Mouse (Mus musculus) Patski (cell line): ENCODE data around the gene Srpk2. TPM values are rescaled to one million over a fixed set of nuclear protein-coding genes. Genes with fewer than 3 reads are reported as not detected.

Experiments used
- ATAC-seq: fragments of 100-300 bp; one replicate; pipeline ENCODE4 v1.8.0; 2021
- CTCF ChIA-PET: fragments of 350-600 bp; sonication (Branson Sonifier 250); formaldehyde crosslinking; loops from one replicate; lab custom pipeline; 2022; ENCODE audit warnings: inconsistent platforms; lab: Charles Lee
- POLR2A ChIA-PET: fragments of 350-600 bp; sonication (Branson Sonifier 250); formaldehyde crosslinking; loops from one replicate; lab custom pipeline; 2022; ENCODE audit warnings: antibody characterized with exemption, inconsistent platforms; lab: Charles Lee
- DNase-seq: peaks from one replicate; pipeline ENCODE4 v3.0.0-alpha.2; 2011; ENCODE audit warnings: low read depth, low spot score
- H3K27me3 ChIP-seq: fragments of 371-371 bp; one replicate; pipeline ENCODE4 v1.5.1; 2021
- CTCF ChIP-seq: fragments of 100-300 bp; IDR thresholded peaks from one replicate; pipeline ENCODE4 v1.5.1; 2021
- in situ Hi-C: fragments of 300-500 bp; cut with MboI; formaldehyde crosslinking; loops from 3 replicates; pipeline ENCODE4 v1.11.1; 2018; ENCODE audit warnings: low pct_unique_long_range_greater_than_20kb, mixed read lengths
- polyA plus RNA-seq: library from polyadenylated mRNA; unstranded; gene quantifications from one replicate; pipeline ENCODE4 v1.2.3, GENCODE M21; 2021

Srpk2 gene
- polyA plus RNA-seq, 1 experiment from 2014 or later, result 53.2 TPM

DNA sequence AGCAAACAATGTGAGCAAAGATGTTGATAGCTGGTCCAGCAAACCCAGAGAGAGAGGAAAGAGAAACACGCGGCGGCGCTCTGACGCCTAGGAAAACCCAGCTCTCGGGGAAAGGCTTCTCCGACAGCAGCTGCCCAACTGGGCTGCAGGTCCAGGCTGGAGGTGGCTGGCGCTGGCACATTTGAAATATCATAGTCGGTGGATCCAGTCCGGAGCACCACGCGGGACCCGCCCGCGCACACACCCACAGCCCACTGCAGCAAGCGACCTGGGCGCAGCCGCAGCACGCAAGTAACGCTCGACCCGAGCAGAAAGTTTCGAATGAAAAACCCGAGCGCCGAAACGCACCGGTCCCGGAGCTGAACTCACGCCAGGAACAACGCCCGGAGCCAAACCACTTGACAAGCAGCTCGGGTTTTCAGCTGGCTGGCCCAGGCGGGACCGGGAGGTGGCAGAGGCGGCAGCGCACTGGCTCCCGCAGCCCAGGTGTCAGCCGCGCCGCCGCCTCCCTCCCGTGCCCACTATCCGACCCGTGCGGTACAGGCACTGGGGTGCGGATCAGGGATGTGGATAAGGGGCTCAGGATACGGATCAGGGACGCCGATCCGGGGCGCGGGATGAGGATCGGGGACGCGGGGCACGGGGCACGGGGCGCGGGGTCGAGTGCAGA is 9.5 kb downstream of the Srpk2 start:
- H3K27me3 ChIP-seq, result no peaks in the 10 kb centered on the region
- peak; percentile 64 for TF ChIP-seq CTCF
- in situ Hi-C loops, result no loop called here
- CTCF ChIA-PET, result interaction anchor here (1.1 to 2.4 kb wide), 5 partner anchors 16 to 83 kb away, joined by 3 to 7 read pairs (median 4); no protein-coding TSS in a partner anchor
- no peak for DNase-seq
- ATAC-seq, result peak; percentile 62
- POLR2A ChIA-PET, result interaction anchor here (0.9 to 1.1 kb wide), 2 partner anchors 10 to 25 kb away, joined by 3 to 4 read pairs; no protein-coding TSS in a partner anchor

DNA sequence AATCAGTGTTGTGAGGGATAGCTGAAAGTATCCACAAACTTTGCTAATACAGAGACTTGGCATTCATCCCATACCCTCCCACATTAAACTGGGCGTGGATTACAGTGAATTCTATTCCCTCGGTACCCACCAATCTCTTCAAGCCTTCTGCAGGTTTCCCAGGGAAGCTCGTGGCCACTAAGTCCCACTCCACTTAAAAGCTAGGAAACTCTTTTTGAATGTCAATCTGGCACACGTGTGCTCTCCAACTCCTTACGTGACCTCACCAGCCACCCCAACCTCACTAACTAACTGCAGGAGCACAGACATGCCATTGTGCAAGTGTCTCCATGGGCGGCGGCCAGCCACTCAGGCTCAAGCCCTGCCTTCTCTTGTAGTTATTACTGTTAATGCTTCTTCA is 12.3 kb downstream of the Srpk2 start:
- CTCF ChIA-PET, result interaction anchor here (0.9 to 1.6 kb wide), 4 partner anchors 11 to 167 kb away, joined by 3 to 4 read pairs (median 3); no protein-coding TSS in a partner anchor
- no peak for ATAC-seq
- POLR2A ChIA-PET, result no interaction called here
- TF ChIP-seq CTCF, result no peak
- H3K27me3 ChIP-seq, result no peaks in the 10 kb centered on the region
- in situ Hi-C loops, result no loop called here
- DNase-seq, result no peak

DNA sequence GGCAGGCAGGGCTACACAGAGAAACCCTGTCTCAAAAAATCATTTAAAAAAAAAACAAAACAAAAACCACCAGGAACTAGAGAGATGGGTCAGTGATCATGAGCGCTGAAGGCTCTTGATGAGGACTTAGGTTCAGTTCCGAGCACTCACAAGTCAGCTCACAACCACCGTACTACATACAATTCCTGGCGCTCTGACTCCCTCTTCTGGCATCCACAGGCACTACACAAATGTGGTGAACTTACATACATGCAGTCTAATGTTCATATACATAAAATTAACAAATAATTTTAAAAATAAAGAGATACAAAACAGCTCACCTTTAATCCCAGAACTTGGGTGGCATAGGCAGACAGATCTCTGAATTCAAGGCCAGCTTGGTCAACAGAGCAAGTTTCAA is 13.5 kb downstream of the Srpk2 start:
- in situ Hi-C loops, result no loop called here
- DNase-seq (no peak), ATAC-seq (no peak)
- POLR2A ChIA-PET, result no interaction called here
- CTCF ChIA-PET, result interaction anchor here (0.8 to 1.6 kb wide), 4 partner anchors 10 to 28 kb away, joined by 3 to 4 read pairs (median 4); no protein-coding TSS in a partner anchor
- peak; percentile 49 for TF ChIP-seq CTCF
- no peaks in the 10 kb centered on the region for H3K27me3 ChIP-seq

DNA sequence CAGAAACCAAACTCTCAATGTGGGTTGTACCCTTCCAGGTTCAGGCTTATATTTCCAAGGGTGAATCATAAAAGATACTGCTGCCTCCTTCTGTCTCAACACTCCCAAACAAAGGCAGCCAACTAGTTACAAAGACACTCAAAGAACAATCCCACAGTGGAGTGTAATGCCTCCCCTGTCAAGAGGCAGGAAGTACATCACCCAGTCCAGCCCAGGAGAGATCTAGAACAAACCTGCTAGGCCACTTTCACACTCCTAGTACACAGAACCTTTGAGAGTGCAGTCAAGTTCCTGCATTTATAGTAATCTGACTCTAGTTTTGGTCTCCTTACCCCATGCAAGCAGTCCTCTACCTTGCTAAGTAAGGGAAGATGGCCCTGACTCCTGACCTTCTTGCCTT is 18.5 kb downstream of the Srpk2 start:
- in situ Hi-C loops, result no loop called here

DNA sequence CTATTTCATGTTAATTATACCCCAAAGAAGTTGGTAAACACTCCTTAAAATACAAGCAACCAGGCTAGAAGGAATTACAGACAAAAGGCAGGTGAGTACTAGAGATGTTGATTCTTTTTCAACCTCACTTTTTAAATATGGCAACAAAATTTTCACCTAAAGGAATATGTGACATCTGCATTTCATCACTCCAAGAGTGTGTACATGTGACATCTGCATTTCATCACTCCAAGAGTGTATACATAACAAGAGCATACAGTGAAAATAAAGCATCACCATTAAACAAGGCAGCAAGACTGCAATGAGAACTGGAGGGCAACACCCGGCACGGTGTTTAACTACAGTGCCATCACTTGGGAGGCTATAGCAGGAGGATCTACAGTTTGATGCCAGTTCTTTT is 23.2 kb downstream of the Srpk2 start:
- in situ Hi-C loops, result no loop called here
- H3K27me3 ChIP-seq, result no peaks in the 10 kb centered on the region
- no peak for TF ChIP-seq CTCF
- DNase-seq, result no peak
- POLR2A ChIA-PET, result no interaction called here
- CTCF ChIA-PET, result interaction anchor here (1.1 to 1.2 kb wide), 2 partner anchors 11 to 47 kb away, joined by 3 to 4 read pairs; no protein-coding TSS in a partner anchor
- no peak for ATAC-seq

More for the DNA sequence above, 18.5 kb downstream of the Srpk2 start:
- CTCF ChIA-PET, result interaction anchor here (0.8 to 3.1 kb wide), 3 partner anchors 9 to 50 kb away, joined by 4 to 11 read pairs (median 4); no protein-coding TSS in a partner anchor
- no peaks in the 10 kb centered on the region for H3K27me3 ChIP-seq
- no peak for DNase-seq
- TF ChIP-seq CTCF, result peak; percentile 17
- no peak for ATAC-seq
- POLR2A ChIA-PET, result no interaction called here

DNA sequence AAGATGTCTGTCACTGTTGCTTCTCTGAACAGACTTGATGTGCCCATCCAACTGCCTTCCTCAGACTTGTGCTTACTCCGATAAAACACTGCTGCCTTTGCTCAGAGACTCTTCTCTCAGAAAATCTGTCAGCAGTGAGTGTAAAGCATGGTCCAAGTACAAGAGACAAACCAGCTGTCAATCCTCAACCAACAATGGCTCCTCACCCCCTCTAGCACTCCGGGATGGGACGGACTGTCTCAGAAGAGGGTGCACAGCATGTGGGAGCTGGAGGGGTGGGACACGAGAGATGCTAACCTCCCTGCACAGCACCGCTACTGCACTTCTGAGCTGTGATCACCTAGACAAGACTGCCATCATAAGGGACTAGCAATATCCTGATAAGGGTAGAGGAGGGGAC is 26.4 kb downstream of the Srpk2 start:
- DNase-seq, result no peak
- ATAC-seq, result no peak
- no peaks in the 10 kb centered on the region for H3K27me3 ChIP-seq
- ChIA-PET CTCF (interaction anchor here (1.0 to 1.6 kb wide), 3 partner anchors 10 to 115 kb away, joined by 4 to 7 read pairs (median 4); no protein-coding TSS in a partner anchor), POLR2A (no interaction called here)
- no peak for TF ChIP-seq CTCF
- in situ Hi-C loops, result no loop called here

DNA sequence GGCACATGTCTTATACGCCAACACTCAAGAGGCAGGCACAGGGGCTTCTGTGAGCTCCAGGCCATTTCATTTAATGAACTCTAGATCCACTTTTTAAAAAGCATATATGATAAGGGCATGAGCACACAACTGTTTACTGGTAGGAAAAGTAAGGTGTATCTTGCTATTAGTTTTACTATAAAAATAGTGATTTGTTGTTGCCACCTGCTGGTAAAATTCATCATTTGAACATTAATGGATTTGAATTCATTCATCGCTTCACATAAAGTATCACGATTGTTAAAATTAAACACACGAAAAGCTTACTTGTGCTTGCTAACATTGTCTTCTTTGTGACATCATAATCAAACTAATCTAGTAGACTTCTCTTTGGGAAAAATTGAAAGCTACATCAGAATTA is 27.8 kb downstream of the Srpk2 start:
- DNase-seq (no peak), ATAC-seq (no peak)
- CTCF ChIA-PET, result interaction anchor here (1.0 to 2.0 kb wide), 10 partner anchors 9 to 245 kb away, joined by 3 to 4 read pairs (median 3); no protein-coding TSS in a partner anchor
- peak; percentile 22 for TF ChIP-seq CTCF
- POLR2A ChIA-PET, result no interaction called here
- in situ Hi-C loops, result no loop called here
- no peaks in the 10 kb centered on the region for H3K27me3 ChIP-seq

DNA sequence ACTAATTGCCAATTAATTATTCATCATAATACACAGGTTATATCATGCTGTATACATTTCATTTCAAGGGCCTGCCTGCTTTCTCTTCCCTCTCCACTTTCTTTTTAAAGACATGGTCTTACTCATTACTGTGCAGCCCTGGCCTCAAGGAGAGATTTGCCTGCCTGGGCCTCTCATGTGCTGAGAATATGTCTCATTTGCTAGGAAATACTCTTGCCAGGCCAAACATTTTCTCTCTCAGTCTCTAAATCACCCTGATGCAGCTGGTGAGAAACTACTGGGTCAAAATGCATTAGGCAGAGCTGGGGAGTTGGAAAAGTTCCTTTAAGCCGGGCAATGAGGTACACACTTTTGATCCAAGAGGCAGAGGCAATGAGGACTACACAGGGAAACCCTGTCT is 29.4 kb downstream of the Srpk2 start:
- no peaks in the 10 kb centered on the region for H3K27me3 ChIP-seq
- ChIA-PET CTCF (interaction anchor here (1.1 to 3.3 kb wide), 3 partner anchors 9 to 20 kb away, joined by 3 to 11 read pairs (median 4); no protein-coding TSS in a partner anchor), POLR2A (interaction anchor here (0.6 kb wide), 1 partner anchor 24 kb away, joined by 4 read pairs; no protein-coding TSS in a partner anchor)
- no peak for ATAC-seq
- no peak for DNase-seq
- in situ Hi-C loops, result no loop called here
- TF ChIP-seq CTCF, result no peak

DNA sequence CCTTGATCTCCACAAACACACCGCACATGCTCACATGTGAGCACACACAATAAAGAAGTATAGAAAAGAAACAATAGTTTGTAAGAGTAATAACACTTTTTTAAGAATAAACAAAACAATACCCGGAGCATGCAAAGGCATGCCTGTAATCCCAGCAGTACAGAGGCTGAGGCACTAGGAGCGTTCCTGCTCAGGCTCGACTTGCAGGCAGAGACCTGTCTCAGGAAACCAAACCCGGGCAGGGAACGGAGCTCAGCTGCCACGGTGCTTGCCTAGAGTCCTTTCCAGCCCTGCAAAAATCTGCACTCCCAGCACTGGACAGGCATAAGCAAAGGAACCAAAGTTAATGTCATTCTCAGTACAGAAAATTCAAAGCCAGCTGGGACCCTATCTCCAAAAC is 32.1 kb downstream of the Srpk2 start:
- ChIA-PET CTCF (interaction anchor here (0.9 to 3.3 kb wide), 7 partner anchors 12 to 87 kb away, joined by 3 to 11 read pairs (median 5); no protein-coding TSS in a partner anchor), POLR2A (interaction anchor here (0.7 kb wide), 1 partner anchor 63 kb away, joined by 5 read pairs; no protein-coding TSS in a partner anchor)
- no peak for DNase-seq
- no peak for TF ChIP-seq CTCF
- no peak for ATAC-seq
- no peaks in the 10 kb centered on the region for H3K27me3 ChIP-seq
- in situ Hi-C loops, result loop anchor here (5.0 kb wide), 1 partner anchor 240 kb away; no protein-coding TSS in a partner anchor

DNA sequence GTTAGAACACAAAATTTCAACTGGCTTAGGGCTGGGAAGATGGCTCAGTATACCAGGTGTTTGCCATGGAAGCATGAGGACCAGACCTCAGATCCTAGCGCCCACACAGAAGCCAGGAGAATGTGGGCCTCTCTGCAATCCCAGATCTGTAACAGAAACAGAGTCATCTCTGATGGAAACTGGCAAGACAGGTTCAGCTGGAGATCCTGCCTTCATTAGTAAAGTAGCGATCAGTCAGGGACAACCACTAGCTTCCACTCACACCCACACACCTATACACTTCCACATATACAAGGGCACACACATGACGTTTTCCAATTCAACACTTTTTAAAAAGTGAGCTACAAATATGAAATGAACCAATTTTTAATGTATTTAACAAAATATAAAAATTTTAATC is 32.6 kb downstream of the Srpk2 start:
- in situ Hi-C loops, result loop anchor here (5.0 kb wide), 1 partner anchor 239 kb away; no protein-coding TSS in a partner anchor
- ATAC-seq, result no peak
- TF ChIP-seq CTCF, result no peak
- no peak for DNase-seq
- ChIA-PET CTCF (interaction anchor here (0.9 to 1.6 kb wide), 3 partner anchors 18 to 27 kb away, joined by 3 to 5 read pairs (median 3); no protein-coding TSS in a partner anchor), POLR2A (no interaction called here)
- no peaks in the 10 kb centered on the region for H3K27me3 ChIP-seq
